Mouse (Mus musculus) embryo, embryonic 10.5 days (tissue): ENCODE measurements at regions not wholly inside any gene's neighbourhood (a gene's known extent, or its start where the extent isn't known, plus 50 kb on each side); places are given as distances from the start of the nearest gene placed in this dataset.

ENCODE experiments used
- DNase-seq: peaks from one replicate; pipeline ENCODE4 v3.0.0-alpha.2; 2015; ENCODE audit warnings: low spot score

GRCm38 (mm10) chr7:84800966-84801365, 52.4 kb upstream of the Olfr291 start:
- no peak for DNase-seq

GRCm38 (mm10) chr7:84794655-84795054, 58.7 kb upstream of the Olfr291 start:
- peak; percentile 33 for DNase-seq

GRCm38 (mm10) chr7:84779276-84779825, 74.0 kb upstream of the Olfr291 start:
- peak; percentile 93 for DNase-seq

GRCm38 (mm10) chr7:84777696-84778095, 75.7 kb upstream of the Olfr291 start:
- DNase-seq: no peak

GRCm38 (mm10) chr7:84756261-84756660, 66.5 kb upstream of the Zfand6 start:
- no peak for DNase-seq

GRCm38 (mm10) chr7:84753361-84753760, 63.6 kb upstream of the Zfand6 start:
- no peak for DNase-seq

- DNase-seq: peak; percentile 85
Observed at GRCm38 (mm10) chr7:84749434-84750301, 59.9 kb upstream of the Zfand6 start.

- DNase-seq: no peak
Observed at GRCm38 (mm10) chr7:84747847-84748246, 58.1 kb upstream of the Zfand6 start.

GRCm38 (mm10) chr7:84744321-84745070, 54.7 kb upstream of the Zfand6 start:
- DNase-seq: no peak

GRCm38 (mm10) chr7:84739965-84740390, 50.2 kb upstream of the Zfand6 start:
- peak; percentile 51 for DNase-seq
